Mouse (Mus musculus) CH12.LX (cell line): ENCODE data around the gene 4930572O03Rik. TPM values are rescaled to one million over a fixed set of nuclear protein-coding genes. Genes with fewer than 3 reads are reported as not detected.
"Not testable (repeated sequence)": the region's sequence is repeated elsewhere in the genome, so short reads cannot be mapped to it uniquely, and the experiment has no call there.

Source experiments
- DNase-seq: peaks from one replicate; pipeline ENCODE4 v3.0.0-alpha.2; 2013; ENCODE audit errors: extremely low read depth
- H3K27ac ChIP-seq: 2 replicates; pipeline ENCODE4 v1.5.1; 2012; ENCODE audit warnings: low read depth, mild to moderate bottlenecking, control low read depth, moderate library complexity; ENCODE audit not compliant: insufficient read depth
- H3K27me3 ChIP-seq: replicated peaks from 2 replicates; pipeline ENCODE3; 2012; ENCODE audit warnings: inconsistent platforms
- H3K36me3 ChIP-seq, 2 experiments: replicated peaks in 1 of 2; 2 replicates each; pipeline versions ENCODE3 to v1.6.1; 2012; ENCODE audit warnings: inconsistent platforms in 1 of 2, low read length in 1 of 2, mild to moderate bottlenecking in 1 of 2, mixed read lengths in 1 of 2, moderate library complexity in 1 of 2; ENCODE audit not compliant: control insufficient read depth in 1 of 2, insufficient read depth in 1 of 2
- H3K4me1 ChIP-seq, 2 experiments: 2 replicates each; pipeline ENCODE4 v1.6.1; 2012; ENCODE audit warnings: inconsistent platforms in 1 of 2, moderate library complexity in 1 of 2; ENCODE audit not compliant: insufficient read depth in 2 of 2, control insufficient read depth in 1 of 2
- H3K4me2 ChIP-seq: 2 replicates; pipeline ENCODE4 v1.6.1; 2012; ENCODE audit warnings: low read depth, mild to moderate bottlenecking, control low read depth; ENCODE audit not compliant: poor library complexity, insufficient read depth, severe bottlenecking
- H3K4me3 ChIP-seq, 3 experiments: fragments of 150-350 bp in 1 of 3; sonication (generic) in 1 of 3; replicated peaks in 1 of 3; 2 replicates each; pipeline versions ENCODE3 to v1.5.1; 2011 to 2012; ENCODE audit warnings: low read depth in 2 of 3, low read length in 2 of 3, mild to moderate bottlenecking in 2 of 3, moderate library complexity in 2 of 3, control low read depth in 1 of 3, improper control_type of control experiment in 1 of 3, inconsistent platforms in 1 of 3, mixed read lengths in 1 of 3; ENCODE audit not compliant: poor library complexity in 1 of 3
- H3K79me2 ChIP-seq: replicated peaks from 2 replicates; pipeline ENCODE4 v1.6.1; 2012; ENCODE audit warnings: mild to moderate bottlenecking, moderate library complexity; ENCODE audit not compliant: control insufficient read depth, poor library complexity, insufficient read depth, severe bottlenecking; ENCODE audit errors: extremely low read depth
- H3K9ac ChIP-seq: 2 replicates; pipeline ENCODE4 v1.6.1; 2012; ENCODE audit warnings: low read depth, mild to moderate bottlenecking, control low read depth, moderate library complexity; ENCODE audit not compliant: insufficient read depth
- H3K9me3 ChIP-seq: replicated peaks from 2 replicates; pipeline ENCODE3; 2012; ENCODE audit warnings: low read length, inconsistent platforms, mixed read lengths
- dilution Hi-C: fragments of 300-500 bp; cut with MboI; formaldehyde crosslinking; loops from 2 replicates; pipeline ENCODE4 v1.14.3; 2020; ENCODE audit warnings: low sequenced_read_pairs; ENCODE audit not compliant: extremely low pct_unique_long_range_greater_than_20kb, extremely low pct_ligation_motif_present
- in situ Hi-C: fragments of 300-500 bp; cut with MboI; formaldehyde crosslinking; loops from 3 replicates; pipeline ENCODE4 v1.14.3; 2019; ENCODE audit warnings: low sequenced_read_pairs, low pct_ligation_motif_present, low pct_unique_long_range_greater_than_20kb, mixed read lengths
- polyA plus RNA-seq: library from polyadenylated mRNA; unstranded; fragments of >175 nt; gene quantifications from 2 replicates; pipeline ENCODE4 v1.2.1, GENCODE M21; 2012; ENCODE audit warnings: low read depth; ENCODE audit not compliant: insufficient read length
- total RNA-seq, 2 experiments: library from RNA; depleted of rRNA; stranded (reverse); fragments of 300-350 nt in 1 of 2; fragments of >200 nt in 1 of 2; gene quantifications; 2 replicates each; pipeline ENCODE4 v1.2.3; 2012 to 2014

The 4930572O03Rik gene
- total and polyA plus RNA-seq, 3 experiments = not detected

GRCm38 (mm10) chr5:15674429-15675244 lies 17.8 kb upstream of the 4930572O03Rik start:
- H3K4me1 ChIP-seq, H3K36me3 ChIP-seq, H3K9me3 ChIP-seq, H3K27me3 ChIP-seq, dilution Hi-C loops, DNase-seq, H3K4me2 ChIP-seq, H3K79me2 ChIP-seq, in situ Hi-C loops, H3K4me3 ChIP-seq, H3K9ac ChIP-seq, H3K27ac ChIP-seq: not testable (repeated sequence)

- H3K4me1 ChIP-seq, H3K4me2 ChIP-seq, H3K36me3 ChIP-seq, DNase-seq, in situ Hi-C loops, H3K27me3 ChIP-seq, H3K27ac ChIP-seq, dilution Hi-C loops, H3K79me2 ChIP-seq, H3K9ac ChIP-seq, H3K9me3 ChIP-seq, H3K4me3 ChIP-seq: not testable (repeated sequence)
These were observed 17.1 kb upstream of the 4930572O03Rik start for GRCm38 (mm10) chr5:15673989-15674388.

- H3K4me3 ChIP-seq, H3K9me3 ChIP-seq, H3K9ac ChIP-seq, H3K79me2 ChIP-seq, H3K27ac ChIP-seq, dilution Hi-C loops, H3K27me3 ChIP-seq, in situ Hi-C loops, H3K36me3 ChIP-seq, H3K4me2 ChIP-seq, DNase-seq, H3K4me1 ChIP-seq: not testable (repeated sequence)
These were observed 13.9 kb upstream of the 4930572O03Rik start for GRCm38 (mm10) chr5:15670789-15671188.

GRCm38 (mm10) chr5:15663847-15664246 lies 7.0 kb upstream of the 4930572O03Rik start:
- dilution Hi-C loops, H3K27me3 ChIP-seq, H3K27ac ChIP-seq, H3K4me3 ChIP-seq, H3K4me2 ChIP-seq, H3K36me3 ChIP-seq, H3K9ac ChIP-seq, DNase-seq, H3K4me1 ChIP-seq, in situ Hi-C loops, H3K79me2 ChIP-seq, H3K9me3 ChIP-seq: not testable (repeated sequence)
